Mouse (Mus musculus) cortical plate, adult 2 months (tissue): Measurements from ENCODE around the gene Vps52.

ENCODE experiments used
- CTCF ChIP-seq: fragments of 200-500 bp; IDR thresholded peaks from 2 replicates; pipeline ENCODE4 v1.5.1; 2011; ENCODE audit warnings: mild to moderate bottlenecking, control low read depth, low read length; ENCODE audit not compliant: insufficient read depth; ENCODE audit errors: extremely low read depth
- POLR2A ChIP-seq: fragments of 200-500 bp; IDR thresholded peaks from 2 replicates; pipeline ENCODE4 v1.6.1; 2011; ENCODE audit warnings: mild to moderate bottlenecking, low read length, control low read depth; ENCODE audit not compliant: insufficient read depth; ENCODE audit errors: extremely low read depth

GRCm38 (mm10) chr17:33948905-33949537, 6.6 kb upstream of the Vps52 start:
- TF ChIP-seq CTCF = no peak
- no peak for TF ChIP-seq POLR2A
